Mouse (Mus musculus): ENCODE data around the gene Syt12. TPM values are rescaled to one million over a fixed set of nuclear protein-coding genes. Genes with fewer than 3 reads are reported as not detected.

Syt12 gene
- polyA plus RNA-seq, 1 experiment = 24.6 TPM

DNA sequence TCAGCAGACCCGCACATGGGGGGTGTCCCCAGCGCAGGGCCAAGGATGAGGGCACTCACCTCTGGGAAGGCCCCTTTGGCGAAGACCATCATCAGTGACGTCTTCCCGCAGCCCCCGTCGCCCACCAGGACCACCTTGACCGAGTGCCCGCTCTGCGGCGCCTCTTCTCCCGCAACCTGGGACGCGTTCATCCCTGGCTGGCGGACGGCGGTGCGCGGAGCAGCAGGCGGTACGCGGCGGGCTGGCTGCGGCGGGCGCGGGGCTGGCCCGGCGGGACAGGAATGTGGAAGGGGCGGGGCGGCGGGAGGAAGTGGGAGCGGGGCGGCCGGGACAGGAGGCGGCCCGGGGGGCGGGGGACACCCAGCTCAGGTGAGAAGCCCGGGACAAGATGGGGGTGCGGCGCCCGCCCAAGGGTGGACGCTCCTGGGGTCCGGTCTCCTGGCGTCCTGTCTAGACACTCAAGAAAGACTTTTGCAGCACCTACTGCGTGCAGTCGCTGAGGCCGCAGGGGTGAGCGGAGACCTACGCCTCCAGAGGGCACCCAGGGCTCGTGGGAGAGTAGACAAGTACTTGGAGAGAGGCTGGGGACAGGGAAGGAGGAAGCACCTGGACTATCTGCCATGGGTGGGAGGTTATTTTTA, 38.0 kb downstream of the Syt12 start, which contains the start of gene Rhod:
Gene Rhod, minus strand, starts transcription at position 272 of the 641 bp plus-strand sequence.
- Histone ChIP-seq H3K27ac (ENCODE audit: insufficient read depth, low read length) (no peak within 1 kb of the TSS), H3K4me3 (ENCODE audit: insufficient read depth, low read length) (peak within 1 kb of the TSS; percentile 22), H3K4me1 (ENCODE audit: control insufficient read depth, insufficient read depth, low read length) (no peaks in the 10 kb centered on the region)
- TF ChIP-seq POLR2A (IDR thresholded peaks at IDR 0.05; ENCODE audit: extremely low read depth, insufficient read depth, low read length) = no peak
- TF ChIP-seq CTCF (IDR thresholded peaks at IDR 0.05; ENCODE audit: extremely low read depth, insufficient read depth, low read length) = no peak

GRCm38 (mm10) chr19:4438791-4439160, 38.5 kb downstream of the Syt12 start:
- no peak for TF ChIP-seq POLR2A (IDR thresholded peaks at IDR 0.05; ENCODE audit: extremely low read depth, insufficient read depth, low read length)
- TF ChIP-seq CTCF (IDR thresholded peaks at IDR 0.05; ENCODE audit: extremely low read depth, insufficient read depth, low read length) = no peak
- H3K27ac ChIP-seq (ENCODE audit: insufficient read depth, low read length) = no peak overlapping the region
- no peaks in the 10 kb centered on the region for H3K4me1 ChIP-seq (ENCODE audit: control insufficient read depth, insufficient read depth, low read length)
- H3K4me3 ChIP-seq (ENCODE audit: insufficient read depth, low read length) = peak overlapping the region; percentile 22; the same call in 1 of the 2 replicates

- no peak overlapping the region for H3K4me3 ChIP-seq (ENCODE audit: insufficient read depth, low read length)
- TF ChIP-seq POLR2A (IDR thresholded peaks at IDR 0.05; ENCODE audit: extremely low read depth, insufficient read depth, low read length) (no peak), CTCF (IDR thresholded peaks at IDR 0.05; ENCODE audit: extremely low read depth, insufficient read depth, low read length) (no peak)
- no peak overlapping the region for H3K27ac ChIP-seq (ENCODE audit: insufficient read depth, low read length)
- no peaks in the 10 kb centered on the region for H3K4me1 ChIP-seq (ENCODE audit: control insufficient read depth, insufficient read depth, low read length)
Measured at GRCm38 (mm10) chr19:4437886-4438285, 39.4 kb downstream of the Syt12 start.

- Histone ChIP-seq H3K4me1 (ENCODE audit: control insufficient read depth, insufficient read depth, low read length) (no peaks in the 10 kb centered on the region), H3K4me3 (ENCODE audit: insufficient read depth, low read length) (no peak overlapping the region), H3K27ac (ENCODE audit: insufficient read depth, low read length) (no peak overlapping the region)
- TF ChIP-seq CTCF (IDR thresholded peaks at IDR 0.05; ENCODE audit: extremely low read depth, insufficient read depth, low read length) (no peak), POLR2A (IDR thresholded peaks at IDR 0.05; ENCODE audit: extremely low read depth, insufficient read depth, low read length) (no peak)
Measured at GRCm38 (mm10) chr19:4436254-4436653, 41.0 kb downstream of the Syt12 start.

DNA sequence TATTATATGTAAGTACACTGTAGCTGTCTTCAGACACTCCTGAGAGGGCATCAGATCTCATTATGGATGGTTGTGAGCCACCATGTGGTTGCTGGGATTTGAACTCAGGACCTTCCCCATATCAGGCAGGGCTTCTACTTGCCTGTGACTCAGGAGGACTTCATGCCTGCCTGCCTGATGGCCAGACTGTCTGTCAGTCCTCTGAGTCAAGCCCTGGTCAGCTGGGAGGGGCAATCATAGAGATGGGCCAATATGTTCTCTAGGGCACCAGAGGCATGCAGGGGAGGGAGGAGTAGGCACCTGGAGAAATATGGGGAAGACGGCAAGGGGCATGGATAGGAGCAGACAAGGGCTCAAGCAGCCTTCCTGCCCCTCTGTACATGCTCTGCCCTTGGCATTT, 42.2 kb downstream of the Syt12 start:
- no peaks in the 10 kb centered on the region for H3K4me1 ChIP-seq (ENCODE audit: control insufficient read depth, insufficient read depth, low read length)
- H3K4me3 ChIP-seq (ENCODE audit: insufficient read depth, low read length) = no peak overlapping the region
- no peak overlapping the region for H3K27ac ChIP-seq (ENCODE audit: insufficient read depth, low read length)
- TF ChIP-seq CTCF (IDR thresholded peaks at IDR 0.05; ENCODE audit: extremely low read depth, insufficient read depth, low read length) = no peak

GRCm38 (mm10) chr19:4433756-4434155, 43.5 kb downstream of the Syt12 start:
- no peak overlapping the region for H3K27ac ChIP-seq (ENCODE audit: insufficient read depth, low read length)
- no peaks in the 10 kb centered on the region for H3K4me1 ChIP-seq (ENCODE audit: control insufficient read depth, insufficient read depth, low read length)
- H3K4me3 ChIP-seq (ENCODE audit: insufficient read depth, low read length) = no peak overlapping the region
- TF ChIP-seq CTCF (IDR thresholded peaks at IDR 0.05; ENCODE audit: extremely low read depth, insufficient read depth, low read length) (no peak), POLR2A (IDR thresholded peaks at IDR 0.05; ENCODE audit: extremely low read depth, insufficient read depth, low read length) (no peak)

DNA sequence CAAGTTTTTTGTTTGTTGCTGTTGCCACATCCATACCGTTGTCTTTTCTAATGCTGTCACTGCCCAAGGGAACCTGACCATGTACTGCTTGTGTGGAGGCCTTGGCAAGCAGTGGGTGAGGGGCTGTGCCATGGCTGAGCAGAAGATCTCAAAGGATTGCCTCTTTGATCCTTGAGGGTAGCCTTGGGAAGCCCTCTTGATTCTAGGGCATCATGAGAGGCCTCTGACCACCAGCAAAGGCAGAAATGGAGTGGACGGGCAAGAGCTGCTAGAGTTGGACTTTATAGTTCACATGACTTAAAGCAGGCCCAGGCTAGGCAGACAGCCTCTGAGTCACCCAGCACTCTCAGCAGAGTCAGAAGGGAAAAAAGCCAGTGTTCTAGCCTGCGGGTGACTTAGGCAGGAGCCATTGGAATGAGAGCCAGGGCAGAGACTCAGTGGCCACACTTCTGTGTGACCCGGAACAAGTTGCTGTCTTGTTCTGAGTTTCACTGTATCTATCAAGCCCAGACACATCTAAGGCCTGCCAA, 47.1 kb downstream of the Syt12 start:
- TF ChIP-seq CTCF (IDR thresholded peaks at IDR 0.05; ENCODE audit: extremely low read depth, insufficient read depth, low read length) (no peak), POLR2A (IDR thresholded peaks at IDR 0.05; ENCODE audit: extremely low read depth, insufficient read depth, low read length) (no peak)
- H3K4me3 ChIP-seq (ENCODE audit: insufficient read depth, low read length) = no peak overlapping the region
- H3K4me1 ChIP-seq (ENCODE audit: control insufficient read depth, insufficient read depth, low read length) = no peaks in the 10 kb centered on the region
- H3K27ac ChIP-seq (ENCODE audit: insufficient read depth, low read length) = no peak overlapping the region

DNA sequence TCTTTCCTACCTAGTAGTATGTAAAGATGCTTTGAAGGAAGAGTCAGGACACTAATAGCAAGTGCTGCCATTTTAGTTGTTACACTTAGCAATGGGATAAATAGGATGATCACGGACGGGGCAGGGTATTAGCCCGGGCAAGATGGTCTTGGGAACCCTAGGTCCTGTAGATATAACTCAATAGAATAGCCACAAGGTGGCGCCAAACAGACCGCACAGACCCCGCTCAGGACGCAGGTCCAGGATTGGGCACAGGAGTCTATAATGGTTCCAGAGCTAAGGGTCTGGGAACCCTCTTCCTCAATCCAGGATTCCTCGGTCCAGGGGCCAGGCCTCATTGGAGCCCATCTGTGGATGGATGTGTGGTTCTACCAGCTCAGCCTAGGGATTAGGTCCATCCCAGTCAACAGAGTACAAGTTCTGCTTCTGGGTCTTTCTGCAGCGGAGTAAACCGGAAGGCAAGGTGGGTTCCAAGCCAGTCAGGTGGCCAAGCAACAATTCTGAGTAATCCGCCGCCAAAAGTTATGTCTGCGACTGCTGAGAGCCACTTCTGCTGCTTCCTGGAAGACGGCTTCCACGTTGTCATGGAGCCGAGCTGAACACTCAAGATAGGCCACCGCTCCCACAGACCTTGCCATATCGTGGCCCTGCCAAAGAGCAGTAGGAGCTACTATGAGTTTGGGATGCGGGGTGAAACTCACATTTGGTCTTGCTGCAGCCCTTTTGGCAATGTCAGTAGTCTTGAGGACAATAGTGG, 51.5 kb downstream of the Syt12 start:
- TF ChIP-seq CTCF (IDR thresholded peaks at IDR 0.05; ENCODE audit: extremely low read depth, insufficient read depth, low read length) (peak; percentile 37; the same call in 1 of the 2 replicates), POLR2A (IDR thresholded peaks at IDR 0.05; ENCODE audit: extremely low read depth, insufficient read depth, low read length) (no peak)
- Histone ChIP-seq H3K4me3 (ENCODE audit: insufficient read depth, low read length) (no peak overlapping the region), H3K27ac (ENCODE audit: insufficient read depth, low read length) (no peak overlapping the region)

GRCm38 (mm10) chr19:4423021-4423420, 54.2 kb downstream of the Syt12 start:
- no peaks in the 10 kb centered on the region for H3K4me1 ChIP-seq (ENCODE audit: control insufficient read depth, insufficient read depth, low read length)
- no peak overlapping the region for H3K27ac ChIP-seq (ENCODE audit: insufficient read depth, low read length)
- no peak for TF ChIP-seq CTCF (IDR thresholded peaks at IDR 0.05; ENCODE audit: extremely low read depth, insufficient read depth, low read length)
- no peak for TF ChIP-seq POLR2A (IDR thresholded peaks at IDR 0.05; ENCODE audit: extremely low read depth, insufficient read depth, low read length)
- no peak overlapping the region for H3K4me3 ChIP-seq (ENCODE audit: insufficient read depth, low read length)

More for the DNA sequence above, 51.5 kb downstream of the Syt12 start:
- no peaks in the 10 kb centered on the region for H3K4me1 ChIP-seq (ENCODE audit: control insufficient read depth, insufficient read depth, low read length)

DNA sequence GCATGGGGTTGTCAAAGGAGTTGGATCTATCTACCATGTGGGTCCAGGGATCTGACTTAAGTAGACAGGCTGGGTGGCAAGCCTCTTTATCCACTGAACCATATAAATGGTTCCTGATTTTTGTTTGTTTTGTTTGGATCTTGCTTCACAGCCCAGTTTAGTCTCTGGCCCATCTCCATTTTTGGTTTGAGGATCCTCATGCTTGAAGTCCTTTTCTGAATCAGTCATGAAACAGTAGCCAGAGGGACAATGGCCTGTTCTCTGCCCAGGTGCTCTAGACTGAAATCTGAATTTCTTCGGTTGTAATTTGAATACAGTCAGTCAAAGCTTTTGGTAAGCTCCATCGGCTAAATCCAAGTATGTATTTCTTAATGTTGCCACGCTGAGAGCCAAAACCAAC, 54.7 kb downstream of the Syt12 start:
- H3K27ac ChIP-seq (ENCODE audit: insufficient read depth, low read length) = no peak overlapping the region
- TF ChIP-seq CTCF (IDR thresholded peaks at IDR 0.05; ENCODE audit: extremely low read depth, insufficient read depth, low read length) = no peak
- no peak for TF ChIP-seq POLR2A (IDR thresholded peaks at IDR 0.05; ENCODE audit: extremely low read depth, insufficient read depth, low read length)

More for the DNA sequence above, 54.7 kb downstream of the Syt12 start:
- no peak overlapping the region for H3K4me3 ChIP-seq (ENCODE audit: insufficient read depth, low read length)
- no peaks in the 10 kb centered on the region for H3K4me1 ChIP-seq (ENCODE audit: control insufficient read depth, insufficient read depth, low read length)

Measured in cortical plate, adult 2 months (tissue).